Mouse (Mus musculus) 416B (cell line): ENCODE results near the gene AF067063.
"Not testable (repeated sequence)": the region's sequence is repeated elsewhere in the genome, so short reads cannot be mapped to it uniquely, and the experiment has no call there.

Experiments used
- DNase-seq: peaks from one replicate; pipeline ENCODE4 v3.0.0; 2011; ENCODE audit warnings: low read depth

AF067063 gene

DNA sequence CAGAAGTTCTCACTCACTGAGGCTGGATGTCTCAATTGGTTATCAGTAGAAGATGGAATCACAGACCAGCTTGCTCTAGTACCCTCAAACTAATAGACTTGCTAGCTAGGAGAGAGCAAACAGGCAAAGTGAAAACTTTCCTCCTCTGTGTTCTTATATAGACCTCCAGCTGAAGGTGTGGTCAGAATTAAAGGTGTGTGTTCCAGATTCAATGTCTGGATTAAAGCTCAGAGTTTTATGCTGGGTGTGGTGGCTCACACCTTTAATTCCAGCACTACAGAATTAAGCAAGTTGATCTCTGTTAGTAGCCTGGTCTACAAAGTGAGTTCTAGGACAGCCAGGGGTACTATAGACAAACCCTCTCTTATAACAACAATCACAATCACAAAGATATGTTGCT is at the start of gene AF067063:
AF067063 (minus strand) TSS at position 101 of the 400 bp plus-strand sequence.
- DNase-seq: not testable (repeated sequence)

DNA sequence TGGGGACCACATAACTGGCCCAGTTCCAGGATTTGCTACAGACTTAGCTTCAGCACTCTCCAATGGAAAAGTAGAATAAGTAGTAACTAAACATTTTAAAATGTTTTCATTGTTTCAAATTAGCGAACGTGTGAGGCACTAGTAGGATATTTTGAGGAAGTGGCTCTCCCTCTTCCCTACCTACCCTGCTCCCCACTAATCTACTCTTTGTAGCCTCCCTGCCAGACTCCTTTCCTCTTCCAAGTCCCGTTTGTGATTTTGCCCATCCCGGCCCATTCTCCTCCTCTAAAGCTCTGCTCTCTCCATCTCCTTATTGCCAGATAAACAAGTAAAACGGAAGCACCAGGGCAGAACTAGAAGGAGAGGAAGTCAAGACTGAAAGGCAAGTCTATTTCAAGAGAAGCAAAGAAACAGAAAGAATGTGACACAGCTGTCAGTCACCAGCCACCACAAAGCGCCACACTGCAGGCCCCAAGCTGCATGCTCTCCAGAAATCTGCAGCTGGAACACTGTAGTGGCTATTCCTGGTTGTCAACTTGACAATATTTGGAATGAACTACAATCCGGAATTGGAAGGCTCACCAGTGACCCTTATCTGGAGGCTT is 34.5 kb upstream of the AF067063 start:
- not testable (repeated sequence) for DNase-seq

DNA sequence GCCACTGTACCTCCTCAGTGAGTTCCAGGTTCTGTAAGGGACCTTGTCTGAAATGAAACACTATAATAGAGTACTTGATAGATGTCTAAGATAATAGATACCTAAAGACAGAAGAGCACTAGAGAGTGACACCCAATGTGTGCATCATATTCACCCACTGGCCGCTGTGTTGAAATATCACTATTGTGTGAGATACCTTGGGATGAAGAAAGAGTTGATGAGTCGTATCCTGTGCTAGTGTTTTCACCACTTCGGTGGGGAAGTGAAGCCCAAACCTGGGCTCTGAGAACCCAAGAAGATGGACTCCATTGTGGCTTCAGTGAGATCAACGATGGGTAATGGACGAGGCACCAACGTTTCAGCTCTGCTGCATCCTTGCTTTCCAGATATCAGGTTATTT is 32.4 kb upstream of the AF067063 start:
- not testable (repeated sequence) for DNase-seq

DNA sequence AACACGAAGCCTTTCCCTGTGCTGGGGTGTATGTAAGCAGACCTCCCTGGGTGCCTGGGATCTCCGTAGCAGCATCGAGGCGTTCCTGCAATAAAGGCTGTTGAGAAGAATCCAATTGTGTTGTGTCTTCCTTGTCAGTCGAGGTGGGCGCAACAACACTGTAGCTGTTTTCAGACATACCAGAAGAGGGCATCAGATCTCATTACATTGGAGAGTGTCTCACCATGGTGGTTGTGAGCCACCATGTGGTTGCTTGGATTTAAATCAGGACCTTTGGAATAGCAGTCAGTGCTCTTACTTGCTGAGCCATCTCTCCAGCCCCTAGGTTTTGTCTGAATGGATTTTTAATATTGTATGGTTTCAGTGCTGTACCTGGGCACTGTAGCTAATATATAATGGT is 10.0 kb upstream of the AF067063 start:
- peak; percentile 35 for DNase-seq

DNA sequence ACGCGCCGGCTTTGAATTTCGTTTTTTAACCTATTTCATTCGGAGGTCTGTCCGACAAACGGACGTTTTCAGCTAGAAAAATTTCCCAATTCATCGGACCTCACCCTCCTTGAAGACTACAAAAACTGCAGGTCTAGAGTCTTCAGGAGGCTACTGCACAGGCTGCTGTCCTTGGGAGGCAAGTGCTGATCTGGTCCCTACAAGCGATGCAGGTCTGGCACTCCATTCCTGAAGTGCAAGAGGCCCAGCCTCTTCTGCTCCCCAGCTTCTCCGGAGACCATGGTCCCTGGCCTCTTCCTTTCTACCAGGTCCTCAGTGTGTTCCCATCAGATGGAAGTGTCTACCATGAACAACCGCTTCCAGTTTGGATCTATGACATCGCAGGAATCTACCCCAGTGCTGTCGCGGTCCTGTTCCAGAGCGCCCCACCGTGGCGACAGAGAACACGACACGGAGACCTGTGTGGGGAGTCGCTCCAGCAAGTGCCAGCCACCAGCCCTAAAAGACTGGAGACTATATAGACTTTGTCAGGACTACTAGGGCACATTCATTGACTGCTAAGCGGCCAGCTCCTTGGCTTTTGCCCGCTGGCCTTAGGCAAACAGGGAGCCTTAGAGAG is 7.8 kb upstream of the AF067063 start:
- DNase-seq: not testable (repeated sequence)

DNA sequence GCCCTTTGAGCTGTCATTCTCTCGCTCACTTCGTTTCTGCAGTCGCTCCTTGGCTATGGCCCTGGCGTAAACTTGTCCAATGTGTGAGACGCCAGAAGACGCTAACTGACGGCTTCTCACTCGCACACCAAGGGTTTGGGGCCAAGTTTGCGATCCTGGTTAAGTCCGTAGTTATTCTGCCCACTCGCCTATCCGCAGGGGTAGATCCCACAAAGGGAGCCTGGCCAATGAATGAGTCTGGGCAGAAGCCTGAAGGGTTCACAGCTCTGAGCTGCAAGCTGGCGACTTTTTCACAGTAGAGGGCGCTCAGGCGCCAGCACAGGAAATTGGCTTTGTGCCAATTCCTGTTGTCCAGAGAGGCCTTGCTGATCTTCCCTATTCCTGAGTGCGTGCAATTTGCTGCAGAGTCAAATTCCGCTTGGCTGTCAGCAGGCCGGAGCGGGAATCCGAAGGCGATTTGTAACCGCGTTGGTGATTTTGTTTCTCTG is 6.4 kb upstream of the AF067063 start:
- not testable (repeated sequence) for DNase-seq

DNA sequence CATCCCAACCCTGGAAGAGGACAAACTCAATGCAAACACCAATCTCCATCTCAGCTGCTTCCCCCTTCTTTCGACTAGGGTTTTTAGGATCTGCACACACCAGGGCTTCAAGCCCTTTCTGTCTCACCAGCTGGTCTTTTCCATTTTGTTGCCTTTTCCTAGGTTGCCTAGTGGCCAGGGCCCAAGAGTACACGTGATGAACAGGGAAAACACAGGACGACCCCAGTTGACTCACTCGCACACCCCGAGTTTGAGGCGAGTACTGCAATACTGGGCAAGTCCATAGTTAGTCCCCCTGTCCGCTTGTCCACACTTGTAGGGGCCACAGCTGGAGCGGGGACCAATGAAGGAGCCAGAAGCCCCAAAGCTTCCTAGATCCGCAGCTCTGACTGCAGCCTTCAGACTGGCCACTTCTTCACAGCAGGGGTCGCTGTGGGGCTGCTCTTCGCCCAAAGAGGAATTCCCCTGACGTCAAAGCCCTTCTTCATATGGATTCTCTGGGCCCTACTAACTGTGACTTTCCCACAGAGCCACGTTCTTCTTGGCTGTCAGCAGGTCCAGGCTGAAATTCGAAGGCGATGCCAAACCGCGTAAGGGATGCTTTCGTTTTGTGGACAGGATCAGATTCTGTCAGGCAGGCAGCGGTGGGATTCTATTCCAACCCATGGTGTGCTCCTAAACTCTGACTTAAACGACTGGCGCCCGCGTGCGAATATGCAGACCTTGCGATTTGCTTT is 5.5 kb upstream of the AF067063 start, which contains the start of gene D13Ertd608e:
D13Ertd608e (plus strand) TSS at position 687 of the 737 bp plus-strand sequence.
- DNase-seq: peak; percentile 17

DNA sequence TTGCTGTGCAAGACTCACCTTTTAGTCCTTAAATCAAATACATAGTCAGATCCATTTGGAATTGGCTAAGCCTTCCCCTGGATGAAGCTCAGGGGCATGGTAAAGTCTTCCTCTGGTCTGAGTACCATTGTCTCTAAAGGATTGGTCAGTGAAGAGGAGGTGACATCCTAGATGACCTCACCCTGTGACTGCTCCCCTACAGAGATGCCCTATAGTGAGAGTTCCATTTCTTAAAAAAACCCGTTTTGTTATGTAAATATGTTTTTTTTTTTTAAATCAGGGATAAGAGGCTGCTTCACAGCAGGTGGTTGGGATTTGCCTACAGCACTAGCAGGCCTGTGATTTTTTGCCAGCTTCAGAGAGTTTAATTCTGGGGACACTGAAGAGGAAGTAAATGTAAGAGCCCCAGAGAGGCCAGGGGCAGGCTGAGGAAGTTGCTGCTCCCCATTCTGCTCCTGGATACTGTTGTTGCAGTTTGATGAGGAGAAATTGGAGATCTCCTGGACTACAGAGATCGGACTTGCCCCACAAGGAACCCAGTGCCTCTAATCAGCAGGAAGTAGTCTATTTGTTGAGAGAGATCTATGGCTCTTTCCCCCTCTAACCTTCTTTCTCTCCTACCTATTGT is 12.3 kb downstream of the AF067063 start:
- no peak for DNase-seq

DNA sequence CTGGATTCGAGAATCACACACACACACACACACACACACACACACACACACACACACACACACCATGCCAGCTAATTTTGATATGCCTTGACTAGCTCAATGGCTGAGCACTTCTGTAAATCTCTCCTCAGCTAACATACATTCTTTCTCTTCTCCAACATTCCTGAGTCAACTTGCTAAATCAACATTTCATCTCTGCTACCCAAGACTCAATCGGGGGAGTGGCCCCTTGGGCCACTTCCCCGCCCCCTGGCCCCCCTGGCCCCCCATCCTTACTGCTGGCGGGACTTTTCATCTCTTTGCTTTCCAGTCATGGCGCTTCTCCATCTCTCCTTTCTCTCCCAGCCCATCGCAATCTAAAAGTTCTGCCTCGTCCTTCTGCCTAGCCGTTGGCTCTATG is 13.2 kb downstream of the AF067063 start:
- DNase-seq: no peak

DNA sequence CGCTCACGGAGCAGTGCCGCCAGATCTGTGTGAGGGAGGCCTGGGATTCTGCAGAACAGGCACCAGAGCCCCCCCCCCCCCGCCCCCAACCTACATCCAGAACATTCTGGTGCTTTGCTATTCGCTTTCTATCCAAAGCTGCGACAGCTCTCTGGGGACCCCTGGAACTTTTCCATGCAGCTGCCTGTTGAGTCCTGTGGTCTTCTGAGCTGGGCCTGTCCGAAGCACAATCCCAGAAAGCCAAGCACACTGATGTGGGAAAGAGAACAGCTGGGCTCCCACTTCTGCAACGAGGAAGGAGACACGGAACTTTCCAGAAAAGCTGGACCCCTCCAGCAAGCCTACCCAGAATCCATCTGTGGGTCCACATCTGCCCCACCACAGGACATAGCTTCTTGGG is 20.0 kb downstream of the AF067063 start:
- no peak for DNase-seq

DNA sequence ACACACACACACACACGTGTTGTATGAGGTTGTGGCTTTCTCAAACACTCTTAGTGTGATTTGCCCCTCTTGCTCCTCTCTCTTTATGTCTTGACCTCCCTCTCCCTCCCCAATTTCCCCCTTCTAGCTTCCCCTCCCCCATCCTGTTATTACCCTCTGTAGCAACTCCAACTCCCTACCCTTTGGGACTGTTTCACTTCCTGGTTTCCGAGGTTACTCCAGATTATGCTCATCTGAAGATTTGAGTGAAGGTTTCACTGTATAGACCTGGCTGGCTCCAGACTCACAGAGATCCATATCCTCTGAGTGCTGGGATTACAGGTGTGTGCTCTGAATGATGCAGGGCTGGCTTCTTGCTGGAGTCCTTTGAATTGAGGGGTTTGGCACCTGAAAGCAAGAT is 21.1 kb downstream of the AF067063 start:
- DNase-seq: no peak

DNA sequence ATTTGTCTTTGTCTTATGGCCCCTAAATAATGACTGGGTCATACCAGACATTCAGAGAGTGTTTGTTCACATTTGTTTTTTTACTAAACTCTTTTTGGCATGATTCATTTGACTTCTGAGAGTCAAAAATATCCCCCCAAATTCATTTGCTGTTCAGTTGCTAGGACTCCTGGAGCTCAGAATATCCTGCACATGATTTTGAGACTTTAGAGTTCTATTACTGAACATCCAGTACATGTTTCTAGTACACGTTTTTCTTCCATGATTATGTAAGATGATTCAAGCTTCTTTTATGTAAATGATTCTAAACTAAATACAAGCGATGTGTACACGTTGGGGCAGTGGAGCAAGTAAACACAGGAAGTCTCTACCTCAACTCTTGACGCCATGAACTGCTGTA is 32.4 kb downstream of the AF067063 start:
- DNase-seq: no peak

DNA sequence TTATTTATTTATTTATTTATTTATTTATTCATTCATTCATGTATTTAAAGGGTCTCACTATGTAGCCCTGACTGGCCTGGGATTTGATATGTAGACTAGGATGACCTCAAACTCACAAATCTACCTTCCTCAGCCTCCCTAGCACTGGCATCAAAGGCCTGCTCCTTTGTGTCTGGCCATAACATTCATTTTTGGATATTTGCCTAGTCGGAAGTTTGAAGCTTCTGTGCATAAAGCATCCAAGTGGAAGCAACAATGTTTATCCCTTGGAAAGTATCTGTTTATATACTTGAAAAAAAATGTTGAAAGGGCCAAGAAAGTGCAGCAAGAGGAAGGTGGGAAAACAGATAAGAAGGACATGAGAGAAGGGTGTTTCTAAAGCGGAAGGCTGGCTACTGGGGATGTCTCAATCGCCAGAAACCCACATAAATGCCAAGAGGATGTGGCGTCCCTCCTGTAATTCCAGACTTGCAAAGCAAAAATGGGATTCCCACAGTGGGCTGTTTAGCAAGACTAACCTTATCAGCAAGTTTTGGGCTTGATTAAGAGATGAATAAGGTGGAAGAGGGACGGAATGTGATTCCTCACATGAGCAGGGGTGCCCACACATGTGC is 37.1 kb downstream of the AF067063 start:
- peak; percentile 78 for DNase-seq

DNA sequence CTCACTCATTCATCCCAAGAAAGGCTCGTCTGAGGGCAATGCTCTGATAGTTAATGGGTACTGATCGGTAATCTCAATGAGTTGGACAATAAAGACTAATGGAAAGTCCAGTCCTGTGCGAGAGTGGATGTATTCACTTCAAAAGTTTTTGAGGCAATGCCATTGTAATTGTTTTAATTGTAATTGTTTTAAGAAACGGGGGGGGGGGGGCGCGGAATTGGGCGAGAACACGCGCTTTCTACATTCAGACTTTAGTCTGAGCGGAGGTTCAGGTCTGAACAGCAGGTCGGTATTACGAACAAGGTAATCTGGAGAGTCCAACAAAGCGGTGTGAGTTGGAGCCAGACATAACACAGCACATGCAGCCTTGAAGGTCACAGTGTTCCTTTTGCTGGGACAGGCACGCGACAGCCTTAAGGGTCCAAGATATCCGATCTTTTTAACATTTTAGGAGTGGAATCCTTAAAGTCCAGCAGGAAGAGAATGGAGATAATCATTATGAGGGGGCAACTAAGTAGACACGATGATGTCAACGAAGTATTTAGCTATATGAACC is 38.4 kb downstream of the AF067063 start:
- DNase-seq: no peak

DNA sequence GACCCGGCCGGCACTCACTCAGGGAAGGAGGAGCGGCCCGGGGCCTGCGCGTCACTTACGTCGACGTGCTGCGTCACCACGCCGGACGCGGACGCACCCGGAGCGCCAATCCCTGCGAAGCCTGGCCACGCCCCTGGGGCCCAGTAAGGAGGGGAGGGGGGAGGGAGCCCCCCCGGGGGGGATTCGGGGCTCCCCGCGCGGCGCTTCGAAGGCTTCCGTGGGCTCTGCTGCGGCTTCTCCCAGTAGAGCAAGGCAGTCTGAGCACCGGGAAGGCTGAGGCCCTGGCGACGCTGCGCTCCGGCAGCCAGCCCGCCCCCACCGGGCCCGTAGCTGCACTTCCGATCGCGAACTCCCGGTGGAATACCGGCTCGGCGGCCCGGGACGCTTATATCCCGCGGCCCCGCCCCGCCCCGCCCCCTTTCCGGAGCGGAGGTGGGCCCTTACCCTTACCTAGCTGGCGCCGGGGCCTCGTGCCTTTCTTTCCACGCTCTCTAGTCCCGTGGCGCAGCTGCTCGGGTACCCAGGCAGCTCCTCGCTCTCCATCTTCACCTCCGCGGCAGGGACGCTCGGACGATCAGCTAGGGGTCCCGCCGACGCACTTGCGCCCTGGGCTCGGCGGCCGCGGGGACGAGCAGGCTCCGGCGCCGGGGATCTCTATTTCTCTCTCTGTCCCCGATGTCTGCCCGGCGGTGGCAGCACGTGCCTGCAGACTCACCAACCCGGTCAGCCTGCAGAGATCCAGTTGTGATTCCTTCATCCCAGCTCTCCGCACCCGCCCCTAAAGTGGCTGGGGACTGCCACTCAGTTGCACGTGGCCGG is 39.0 kb downstream of the AF067063 start, which contains the start of gene Zfp131:
Zfp131 (minus strand) TSS at position 129 of the 819 bp plus-strand sequence.
- peak; percentile 95 for DNase-seq

DNA sequence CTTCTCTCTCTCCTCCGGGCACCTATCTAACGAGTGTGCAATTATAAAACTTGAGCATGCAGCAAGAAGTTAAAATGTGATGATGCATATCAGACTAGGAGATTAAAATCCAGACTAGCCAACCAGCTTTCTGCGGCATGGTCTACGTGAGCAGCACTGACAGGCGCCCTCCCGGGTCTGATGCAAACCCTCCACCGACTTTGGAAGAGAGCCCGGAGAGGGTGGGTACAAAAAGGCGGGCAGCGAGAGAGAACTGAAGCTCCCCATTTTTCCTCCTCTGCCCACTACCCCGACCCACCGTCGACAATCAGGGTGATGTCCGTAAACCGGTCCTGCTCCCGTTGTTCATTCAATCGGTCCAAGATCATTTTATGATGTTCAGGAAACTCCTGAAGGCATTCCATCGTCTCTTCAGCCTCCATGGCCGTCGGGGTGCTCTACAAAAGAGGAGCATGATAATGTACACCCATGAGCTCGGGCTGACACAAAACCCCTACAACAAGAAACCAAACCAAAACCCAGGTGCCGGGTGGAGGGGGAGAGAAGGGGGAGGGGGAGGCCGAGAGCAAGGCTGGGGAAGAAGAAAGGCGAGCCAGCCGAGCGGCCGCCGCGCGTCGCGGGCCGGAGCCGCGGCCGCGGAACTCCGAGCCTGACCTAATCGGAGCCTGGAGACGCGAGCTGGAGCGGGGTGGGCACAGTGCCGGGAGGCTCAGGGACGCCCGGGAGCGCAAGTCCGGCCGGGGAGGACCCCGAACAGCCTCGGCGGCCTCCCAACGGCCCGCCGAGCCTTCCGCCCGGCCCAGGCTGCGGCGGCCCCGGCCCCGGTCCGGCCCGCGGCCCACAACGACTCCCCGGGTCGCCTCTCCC is 39.9 kb downstream of the AF067063 start:
- DNase-seq: peak; percentile 76

DNA sequence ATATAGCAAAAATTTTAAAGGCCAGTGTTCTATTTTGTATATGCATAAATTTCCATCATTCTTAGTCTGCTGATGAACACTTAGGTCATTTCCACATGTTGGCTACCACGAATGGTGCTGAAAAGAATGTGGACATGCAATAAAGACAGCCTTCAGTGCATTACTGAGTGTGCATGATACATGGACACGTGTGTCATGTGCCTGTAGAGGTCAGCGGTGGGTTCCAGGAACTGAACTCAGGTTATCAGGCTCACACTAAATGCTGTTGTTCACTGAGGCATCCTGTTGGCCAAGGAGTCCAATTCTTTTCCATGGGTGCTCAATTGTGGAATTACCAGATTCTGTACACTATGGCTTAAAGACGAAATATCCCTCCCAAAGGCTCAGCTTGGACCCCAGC is 46.4 kb downstream of the AF067063 start:
- peak; percentile 36 for DNase-seq
